Mouse (Mus musculus) intestine, postnatal 0 days (tissue): Measurements from ENCODE around the gene Lgals4. TPM values are rescaled to one million over a fixed set of nuclear protein-coding genes. Genes with fewer than 3 reads are reported as not detected.

ENCODE experiments used
- ATAC-seq: fragments of 200-750 bp; cut with Nextera tagmentation; 2 replicates; pipeline ENCODE4 v1.8.0; 2017; ENCODE audit warnings: mild to moderate bottlenecking, moderate TSS enrichment, moderate library complexity
- H3K27ac ChIP-seq: fragments of 300-500 bp; sonication (generic); 2 replicates; pipeline ENCODE4 v1.5.1; 2014; ENCODE audit warnings: mild to moderate bottlenecking, low read depth, low read length, moderate library complexity
- H3K27me3 ChIP-seq: fragments of 300-500 bp; sonication (generic); replicated peaks from 2 replicates; pipeline ENCODE4 v1.6.1; 2014; ENCODE audit warnings: low read length, mixed read lengths; ENCODE audit not compliant: control insufficient read depth, insufficient read depth
- H3K36me3 ChIP-seq: fragments of 300-500 bp; sonication (generic); 2 replicates; pipeline ENCODE4 v1.6.1; 2014; ENCODE audit warnings: mild to moderate bottlenecking, moderate library complexity; ENCODE audit not compliant: control insufficient read depth, insufficient read depth
- H3K4me1 ChIP-seq: fragments of 300-500 bp; sonication (generic); replicated peaks from 2 replicates; pipeline ENCODE4 v1.6.1; 2014; ENCODE audit warnings: antibody characterized with exemption, low read length, mixed read lengths; ENCODE audit not compliant: control insufficient read depth, insufficient read depth
- H3K4me2 ChIP-seq: fragments of 300-500 bp; sonication (generic); replicated peaks from 2 replicates; pipeline ENCODE4 v1.6.1; 2014; ENCODE audit warnings: low read depth, mild to moderate bottlenecking, moderate library complexity
- H3K4me3 ChIP-seq: fragments of 300-500 bp; sonication (generic); 2 replicates; pipeline ENCODE4 v1.5.1; 2014; ENCODE audit warnings: low read depth, low read length
- H3K9ac ChIP-seq: fragments of 300-500 bp; sonication (generic); 2 replicates; pipeline ENCODE4 v1.6.1; 2014; ENCODE audit warnings: mild to moderate bottlenecking, low read depth, low read length
- H3K9me3 ChIP-seq: fragments of 300-500 bp; sonication (generic); 2 replicates; pipeline ENCODE4 v1.6.1; 2016; ENCODE audit warnings: mixed run types; ENCODE audit not compliant: control insufficient read depth
- CTCF ChIP-seq: sonication (generic); IDR thresholded peaks from 2 replicates; pipeline ENCODE4 v1.5.1; 2016; ENCODE audit warnings: low read depth, mild to moderate bottlenecking, control low read depth, antibody characterized with exemption, moderate library complexity
- WGBS: fragments of 180-500 bp; shearing (Covaris S2); extraction: QIAGEN DNeasy Blood & Tissue Kit; methylation state at CpG from one replicate; pipeline ENCODE4 v1.1.7; 2014; 5-methylcytosine and 5-hydroxymethylcytosine counted together
- polyA plus RNA-seq: library from polyadenylated mRNA; unstranded; fragments of >200 nt; fragmentation: Nextera tagmentation; extraction: Ambion mirVana; gene quantifications from 2 replicates; pipeline ENCODE4 v1.2.1, GENCODE M21; 2015

Lgals4 gene
- polyA plus RNA-seq, 1 experiment from 2014 or later = 2,376 TPM

DNA sequence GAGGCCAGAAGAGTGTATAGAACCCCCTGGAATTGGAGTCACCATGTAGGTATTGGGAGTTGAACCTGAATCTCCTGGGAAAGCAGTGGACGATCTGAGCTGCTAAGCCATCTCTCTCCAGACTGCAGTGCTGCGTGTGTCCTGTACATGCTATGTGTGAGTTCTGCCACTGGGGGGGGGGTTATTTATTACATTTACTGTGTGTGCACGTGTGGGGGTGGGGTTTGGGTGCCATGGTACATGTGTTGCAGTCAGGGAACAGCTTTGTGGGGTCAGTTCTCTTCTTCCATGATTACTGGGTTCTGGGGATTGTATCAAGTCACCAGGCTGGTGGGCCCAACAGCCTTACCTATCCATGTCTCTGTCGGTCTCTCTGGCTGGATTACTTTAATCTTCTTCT is 26.8 kb upstream of the Lgals4 start:
- Histone ChIP-seq H3K27me3 (no peaks in the 10 kb centered on the region), H3K27ac (no peak overlapping the region; the same call in 1 of the 2 replicates), H3K36me3 (no peaks in the 10 kb centered on the region), H3K4me3 (no peak overlapping the region), H3K4me2 (no peak overlapping the region), H3K4me1 (peaks cover 25% of the 10 kb centered on the region; the same call in 1 of the 2 replicates), H3K9me3 (no peaks in the 10 kb centered on the region), H3K9ac (no peak overlapping the region)
- ATAC-seq = no peak
- 60% methylated on average over 4 of the region's 4 CpGs for WGBS
- TF ChIP-seq CTCF = peak; percentile 52

DNA sequence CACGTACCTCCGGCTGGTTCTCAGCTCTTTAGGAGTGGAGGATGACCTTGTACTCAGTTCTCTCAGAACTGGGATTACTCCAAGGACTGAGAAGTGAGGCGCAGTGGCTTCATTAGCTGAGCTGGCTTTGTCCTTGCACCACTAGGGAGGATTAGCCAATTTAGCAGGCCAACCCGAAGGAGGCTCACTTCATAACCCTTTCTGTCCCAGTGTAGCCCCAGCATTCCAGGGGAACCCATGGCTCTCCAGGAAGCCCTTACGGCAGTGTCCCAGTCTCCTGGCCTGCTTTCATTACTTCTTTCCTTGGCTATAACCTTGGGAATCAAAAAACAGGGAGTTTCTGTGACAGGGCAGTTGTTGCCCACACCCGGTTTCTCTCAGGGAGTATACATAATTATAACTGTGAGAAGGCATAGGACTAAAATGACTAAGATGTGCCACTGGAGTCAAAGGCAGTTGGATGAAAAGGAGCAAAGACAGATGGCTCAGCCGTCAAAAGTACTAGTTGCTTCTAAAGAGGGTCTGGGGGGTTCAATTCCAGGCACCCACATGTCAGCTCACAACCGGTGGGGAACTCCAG is 25.9 kb upstream of the Lgals4 start:
- Histone ChIP-seq H3K9ac (peak overlapping the region; percentile 94), H3K27me3 (no peaks in the 10 kb centered on the region), H3K4me3 (peak overlapping the region; percentile 92; the same call in 1 of the 2 replicates), H3K4me2 (peak overlapping the region; percentile 79), H3K27ac (peak overlapping the region; percentile 100), H3K9me3 (no peaks in the 10 kb centered on the region), H3K36me3 (0 out of 2 replicates have a peak, but pooled peaks cover 4% of the 10 kb centered on the region), H3K4me1 (0 out of 2 replicates have a peak, but pooled peaks cover 19% of the 10 kb centered on the region)
- TF ChIP-seq CTCF = peak; percentile 7; the same call in 1 of the 2 replicates
- ATAC-seq = no peak
- WGBS = 32% methylated on average over 8 of the region's 8 CpGs

DNA sequence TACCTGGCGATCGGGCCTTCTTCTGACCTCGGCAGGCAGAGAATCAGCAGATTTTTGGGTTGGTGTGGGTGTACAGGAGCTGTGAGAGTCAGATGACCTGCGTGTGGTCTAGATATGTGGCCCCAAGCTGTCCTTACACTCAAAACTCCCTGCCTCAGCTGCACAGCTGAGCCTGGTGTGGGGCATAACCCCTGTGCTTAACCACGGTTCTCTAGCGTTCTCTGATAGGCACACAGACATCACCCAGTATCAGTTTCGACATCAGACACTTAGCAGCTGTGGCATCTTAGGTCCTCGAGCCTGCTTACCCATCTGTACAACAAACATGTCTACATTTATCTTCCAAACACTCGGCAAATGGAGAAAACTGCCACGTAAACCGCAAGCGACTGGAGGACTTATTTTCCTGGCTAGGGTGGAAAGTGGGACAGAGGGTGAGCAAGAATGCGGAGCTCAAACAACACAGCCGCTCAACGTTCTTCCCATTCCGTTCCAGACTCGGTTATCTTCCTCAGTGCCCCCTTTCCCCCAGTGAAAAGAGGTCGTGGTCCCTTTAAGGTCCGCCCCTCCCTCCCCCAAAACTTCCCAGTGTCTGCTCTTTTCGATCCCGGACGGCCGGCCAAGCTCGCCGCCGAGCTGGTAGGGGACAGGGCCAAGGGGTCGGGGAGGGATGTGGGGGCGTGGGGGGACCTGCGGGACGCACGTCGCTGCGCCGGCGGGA is 25.3 kb upstream of the Lgals4 start, which contains the start of gene Hnrnpl:
Gene Hnrnpl, plus strand, starts transcription at position 321 of the 721 bp plus-strand sequence.
- H3K9me3 ChIP-seq = no peaks in the 10 kb centered on the region
- H3K36me3 ChIP-seq = peaks cover 7% of the 10 kb centered on the region
- H3K27me3 ChIP-seq = no peaks in the 10 kb centered on the region
- no peak for TF ChIP-seq CTCF
- no peak for ATAC-seq
- H3K4me1 ChIP-seq = peaks cover 15% of the 10 kb centered on the region; the same call in 1 of the 2 replicates
- H3K27ac ChIP-seq = peak within 1 kb of the TSS; percentile 100
- peak within 1 kb of the TSS; percentile 79 for H3K4me2 ChIP-seq
- 3% methylated on average over 33 of the region's 35 CpGs for WGBS
- H3K9ac ChIP-seq = peak within 1 kb of the TSS; percentile 94
- peak within 1 kb of the TSS; percentile 92 for H3K4me3 ChIP-seq

DNA sequence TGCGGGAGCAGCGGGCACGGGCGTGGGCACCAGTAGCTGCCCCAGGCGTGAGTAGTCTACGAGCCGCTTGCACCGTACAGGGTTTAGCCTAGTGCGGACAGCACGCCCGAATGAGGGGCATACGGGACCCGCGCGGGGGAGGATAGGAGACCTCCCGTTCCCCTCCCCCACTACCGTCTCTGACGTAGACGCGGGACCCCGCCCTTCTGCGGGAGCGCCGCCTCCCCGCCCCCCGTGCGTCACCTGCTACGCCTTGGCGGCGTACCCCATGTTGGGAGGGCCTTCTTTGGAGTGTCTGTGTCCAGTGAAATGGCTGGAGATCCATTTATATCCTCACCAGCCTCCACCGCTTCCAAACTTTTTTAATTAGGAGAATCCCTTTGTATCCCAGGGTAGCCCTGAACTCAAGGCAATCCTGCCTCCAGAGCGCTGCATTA is 24.7 kb upstream of the Lgals4 start:
- Histone ChIP-seq H3K4me1 (peaks cover 12% of the 10 kb centered on the region; the same call in 1 of the 2 replicates), H3K27me3 (no peaks in the 10 kb centered on the region), H3K9ac (peak overlapping the region; percentile 94), H3K4me3 (peak overlapping the region; percentile 92), H3K36me3 (peaks cover 13% of the 10 kb centered on the region), H3K4me2 (peak overlapping the region; percentile 79), H3K9me3 (no peaks in the 10 kb centered on the region), H3K27ac (peak overlapping the region; percentile 100)
- peak; percentile 36; the same call in 1 of the 2 replicates for ATAC-seq
- no peak for TF ChIP-seq CTCF
- WGBS = 0% methylated on average over 17 of the region's 32 CpGs

DNA sequence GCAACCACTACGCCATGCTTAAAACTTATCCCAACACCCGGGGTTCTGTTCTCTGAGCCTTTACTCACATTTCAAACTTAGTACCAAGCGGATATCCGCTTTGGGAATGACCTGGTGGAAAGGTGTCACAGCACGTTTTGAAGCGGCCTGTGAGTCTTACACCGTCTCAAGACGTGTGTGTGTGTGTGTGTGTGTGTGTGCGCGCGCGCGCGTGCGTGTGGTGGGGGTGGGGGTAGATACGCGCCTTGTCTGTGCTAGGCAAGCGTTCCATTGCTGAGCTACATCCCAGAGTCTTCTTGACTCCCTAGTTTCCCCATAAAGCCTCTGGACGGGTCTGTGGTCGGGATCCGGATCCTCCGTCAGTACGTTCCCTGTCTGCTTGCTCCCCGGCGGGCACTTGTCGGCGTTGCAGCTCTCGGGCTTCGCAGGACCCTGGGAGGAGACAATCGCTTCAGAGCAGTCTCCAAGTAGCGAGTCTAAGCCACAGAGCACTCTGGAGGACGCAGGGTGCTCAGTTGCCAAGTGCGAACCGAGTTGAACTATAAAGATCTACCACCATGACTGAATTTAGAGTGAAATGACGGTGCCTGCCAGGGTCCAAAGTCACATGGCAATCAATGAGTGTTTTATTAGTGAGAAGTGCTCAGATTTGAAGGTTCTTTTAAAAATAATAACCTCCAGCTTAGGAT is 24.1 kb upstream of the Lgals4 start:
- no peaks in the 10 kb centered on the region for H3K27me3 ChIP-seq
- peak overlapping the region; percentile 79 for H3K4me2 ChIP-seq
- under 1% methylated on average over 35 of the region's 35 CpGs for WGBS
- peak overlapping the region; percentile 100 for H3K27ac ChIP-seq
- peak overlapping the region; percentile 94 for H3K9ac ChIP-seq
- ATAC-seq = peak; percentile 15; the same call in 1 of the 2 replicates
- H3K4me1 ChIP-seq = peaks cover 10% of the 10 kb centered on the region; the same call in 1 of the 2 replicates
- H3K36me3 ChIP-seq = peaks cover 19% of the 10 kb centered on the region
- H3K9me3 ChIP-seq = no peaks in the 10 kb centered on the region
- H3K4me3 ChIP-seq = peak overlapping the region; percentile 92
- 0 out of 2 replicates have a peak, but pooled peaks have one; percentile 1 for TF ChIP-seq CTCF
